Mouse (Mus musculus): ENCODE measurements around the gene Gm20458.

Gene Gm20458

DNA sequence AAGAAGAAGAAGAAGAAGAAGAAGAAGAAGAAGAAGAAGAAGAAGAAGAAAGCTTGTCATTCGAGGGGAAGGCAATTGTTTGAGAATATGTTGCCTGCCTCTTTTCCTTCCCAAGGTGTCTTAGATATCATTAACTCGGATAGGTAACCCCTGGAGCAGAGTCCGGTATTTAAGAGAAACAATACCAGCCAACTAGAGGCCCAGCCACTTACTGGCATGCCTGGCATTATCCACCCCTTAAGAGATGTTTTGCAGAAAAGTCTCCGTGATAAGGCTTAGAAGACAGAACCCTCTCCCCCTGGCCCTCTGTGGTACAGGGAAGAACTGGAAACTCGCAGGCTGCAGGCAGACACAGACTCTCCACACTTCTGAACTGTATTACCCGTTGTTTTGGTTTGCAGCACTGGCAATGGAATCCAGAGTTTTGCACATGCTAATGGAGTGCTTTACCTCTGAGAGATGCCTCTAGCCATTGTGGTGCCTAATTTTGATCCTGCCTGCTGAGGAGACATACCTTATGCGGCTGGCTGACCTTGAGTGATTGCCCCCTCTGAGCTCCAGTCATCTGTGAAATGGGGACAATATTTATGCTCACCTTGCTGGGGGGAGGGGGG is 6.8 kb upstream of the Gm20458 start:
- DNase-seq, result no peak

DNA sequence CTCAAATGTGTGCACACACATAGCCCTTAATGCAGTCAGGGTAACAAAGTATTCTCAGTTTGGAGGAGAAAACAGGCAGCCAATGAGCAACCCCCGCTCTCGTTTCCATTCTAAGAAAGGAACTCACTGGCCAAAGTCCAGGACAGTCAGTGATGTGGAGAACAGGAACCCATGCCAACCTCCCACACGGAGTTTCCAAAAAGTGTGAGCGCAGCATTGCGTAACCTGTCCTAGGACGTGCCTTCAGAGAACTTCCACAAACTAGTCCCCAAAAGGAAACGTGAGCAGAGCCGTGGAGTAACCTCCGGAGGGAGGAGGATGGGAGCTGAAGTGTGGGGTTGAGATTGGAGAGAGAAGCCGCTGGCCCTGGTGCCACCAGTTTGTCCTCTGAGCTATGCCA is 5.9 kb upstream of the Gm20458 start:
- peak; percentile 81 for DNase-seq

DNA sequence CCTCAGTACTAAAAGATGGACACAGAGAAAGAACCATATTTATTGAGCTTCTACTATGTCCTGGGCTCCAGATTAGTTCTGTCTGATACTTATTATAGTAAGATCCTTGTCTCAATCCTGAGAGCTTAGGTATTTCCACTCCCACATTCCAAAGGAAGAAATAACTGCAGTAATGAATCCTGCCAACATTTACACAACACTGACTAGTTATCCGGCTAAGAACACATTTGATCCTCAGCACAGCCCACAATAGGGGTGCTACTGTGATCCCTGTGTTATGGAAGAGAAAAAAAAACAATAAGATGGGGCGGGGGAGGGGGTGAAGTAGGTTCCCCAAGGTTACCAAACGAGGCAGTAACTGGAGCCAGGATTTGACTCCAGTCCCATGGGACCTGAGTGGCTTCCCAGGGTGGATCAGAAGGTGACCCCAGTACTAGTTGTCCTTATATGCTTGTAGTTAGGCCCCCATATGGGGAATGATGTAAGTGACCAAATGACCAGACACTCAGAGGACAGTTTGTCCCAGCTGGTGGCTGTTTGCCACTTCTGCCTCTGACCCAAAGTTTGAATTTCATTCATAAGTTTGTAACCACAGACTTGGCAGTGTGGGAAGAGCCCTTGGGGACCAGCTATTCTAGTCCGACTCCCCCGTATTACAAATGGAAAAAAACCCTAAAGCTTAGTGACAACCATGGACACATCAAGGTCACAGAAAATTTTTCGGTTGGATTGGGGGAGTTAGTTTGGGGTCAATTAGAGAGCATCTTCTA is 5.2 kb upstream of the Gm20458 start:
- DNase-seq, result no peak

DNA sequence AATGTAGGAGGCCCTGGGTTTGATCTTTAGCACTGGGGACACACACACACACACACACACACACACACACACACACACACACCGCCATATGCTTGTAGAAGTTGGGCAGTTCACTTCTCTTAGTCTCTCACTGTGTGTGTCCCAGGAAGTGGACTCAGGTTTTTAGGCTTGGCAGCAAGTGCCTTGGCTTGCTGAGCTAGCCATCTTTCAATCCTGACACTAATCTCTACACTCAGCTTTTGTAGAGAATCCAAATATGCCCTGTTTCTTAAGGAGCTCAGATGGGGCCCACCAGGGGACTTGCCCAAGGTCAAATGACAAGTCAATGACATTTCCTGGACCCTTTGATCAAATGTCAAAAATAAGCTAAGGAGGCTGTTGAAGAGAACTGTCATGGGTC is 4.4 kb upstream of the Gm20458 start:
- no peak for DNase-seq

DNA sequence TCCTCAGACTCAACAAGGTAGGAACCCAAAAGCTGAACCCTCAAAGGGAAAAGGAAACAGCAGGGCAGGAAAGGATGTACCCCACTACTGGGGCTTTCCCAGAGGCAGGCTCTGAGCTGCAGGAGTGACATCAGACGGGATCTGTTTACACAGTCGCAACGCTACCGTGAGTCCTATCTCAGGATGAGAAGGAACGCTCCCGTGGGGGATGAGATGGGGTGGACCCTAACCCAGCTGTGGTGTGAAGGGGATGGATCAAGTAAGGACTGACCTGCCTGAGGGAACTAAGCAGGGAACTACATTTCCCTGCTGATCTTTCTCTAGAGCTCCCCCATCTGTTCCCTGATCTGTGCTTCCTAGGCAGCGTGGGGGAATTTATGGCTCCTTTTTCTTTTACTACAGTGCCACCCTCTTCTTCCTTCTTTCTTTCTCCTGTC is 3.9 kb upstream of the Gm20458 start, which contains the start of gene Sys1:
Gene Sys1, plus strand, starts transcription at position 101 of the 437 bp plus-strand sequence.
- DNase-seq, result peak; percentile 40

DNA sequence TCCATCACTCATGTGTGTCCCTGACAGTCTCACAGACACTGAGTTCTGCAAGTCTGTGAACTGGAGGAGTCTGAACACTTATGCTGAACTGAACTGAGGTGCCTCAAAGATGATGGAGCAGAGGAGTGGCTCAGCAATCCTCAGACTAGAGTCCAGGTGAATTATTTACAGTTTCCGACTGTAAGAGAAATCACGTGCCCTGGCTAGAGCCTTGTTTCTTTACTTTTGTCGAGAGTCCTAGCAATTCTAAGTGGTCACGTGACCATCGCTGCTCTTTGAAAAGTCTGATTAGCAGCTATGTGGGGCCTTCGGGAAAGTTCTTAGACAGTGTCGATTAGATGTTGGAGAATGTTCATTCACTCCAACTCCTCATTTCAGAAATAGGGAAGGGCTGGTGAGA is 2.8 kb upstream of the Gm20458 start:
- no peak for DNase-seq

DNA sequence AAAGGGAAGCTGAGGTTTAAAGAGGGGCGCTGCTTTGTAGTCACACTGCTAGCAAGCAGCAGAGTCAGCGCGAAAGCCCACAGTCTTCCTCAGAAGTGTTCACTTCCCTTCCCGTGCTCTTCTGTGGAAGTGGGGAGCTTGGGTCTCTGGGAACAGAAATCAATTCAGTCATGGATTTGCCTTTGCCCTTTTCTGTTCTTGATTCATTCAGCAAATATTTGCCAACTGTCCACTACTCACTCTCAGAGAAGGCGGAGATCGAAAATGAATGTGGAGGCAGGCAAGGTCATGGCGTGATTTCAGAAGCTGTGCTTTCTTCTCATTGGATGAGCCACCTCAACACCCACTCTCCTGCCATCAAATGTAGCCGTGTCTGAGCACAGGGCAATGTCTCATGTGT is 2.2 kb upstream of the Gm20458 start:
- DNase-seq, result no peak

DNA sequence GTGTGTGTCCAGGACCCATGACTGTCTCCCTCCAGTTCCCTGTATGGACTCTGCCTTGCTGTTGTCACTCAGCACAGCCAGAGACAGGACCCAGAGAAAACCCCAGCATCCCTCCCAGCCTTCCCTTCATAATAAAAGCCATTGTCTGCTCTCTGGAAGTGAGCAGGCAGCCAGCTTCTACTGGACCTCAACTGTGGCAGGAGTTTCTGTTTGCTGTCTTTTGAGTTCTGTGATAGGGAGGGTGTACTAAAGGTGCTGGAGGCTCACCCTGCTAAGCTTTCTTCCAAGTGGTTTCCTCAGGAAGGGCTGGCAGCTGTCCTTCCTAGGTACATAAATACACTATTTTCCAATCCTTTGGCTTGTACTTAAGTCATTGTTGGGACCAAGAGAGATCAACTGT is 4.4 kb downstream of the Gm20458 start:
- DNase-seq, result no peak

DNA sequence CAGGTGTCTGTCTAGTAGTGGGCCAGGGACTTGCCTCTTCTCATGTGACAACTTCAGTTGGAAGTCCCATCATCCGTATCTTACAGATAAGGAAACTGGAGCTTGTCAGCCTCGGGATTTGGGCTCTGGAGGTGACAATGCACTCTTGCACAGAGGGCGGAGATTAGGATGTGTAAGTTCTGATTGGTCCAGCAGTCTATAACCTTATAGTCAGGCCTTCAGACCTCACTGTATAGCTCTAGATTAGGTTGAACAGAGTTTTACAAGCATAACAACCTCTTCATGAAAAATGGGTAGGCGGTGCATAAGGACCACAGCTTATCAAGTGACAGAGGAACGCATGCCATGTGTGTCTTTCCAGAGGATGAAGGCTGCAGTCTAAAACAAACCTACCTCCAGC is 6.0 kb downstream of the Gm20458 start:
- no peak for DNase-seq

DNA sequence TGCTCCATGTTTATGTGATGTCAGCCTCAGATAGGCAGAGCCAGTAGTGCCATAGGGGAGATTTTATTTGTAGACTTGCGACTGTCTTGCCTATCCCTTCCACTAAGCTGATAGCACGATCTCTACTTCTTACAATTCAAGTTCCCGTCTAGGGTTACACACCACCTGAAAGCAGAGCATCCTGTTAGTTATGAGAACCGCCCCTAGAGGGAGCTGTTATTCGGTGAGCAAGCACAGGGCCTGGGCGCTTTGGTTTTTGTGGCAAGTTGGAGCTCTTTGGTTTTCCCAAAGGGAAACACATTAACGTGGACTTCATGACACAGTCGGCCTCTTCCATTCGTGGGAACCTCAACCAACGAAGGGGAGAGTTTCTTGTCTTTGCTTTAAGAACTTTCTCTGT is 9.5 kb downstream of the Gm20458 start:
- peak; percentile 54 for DNase-seq

DNA sequence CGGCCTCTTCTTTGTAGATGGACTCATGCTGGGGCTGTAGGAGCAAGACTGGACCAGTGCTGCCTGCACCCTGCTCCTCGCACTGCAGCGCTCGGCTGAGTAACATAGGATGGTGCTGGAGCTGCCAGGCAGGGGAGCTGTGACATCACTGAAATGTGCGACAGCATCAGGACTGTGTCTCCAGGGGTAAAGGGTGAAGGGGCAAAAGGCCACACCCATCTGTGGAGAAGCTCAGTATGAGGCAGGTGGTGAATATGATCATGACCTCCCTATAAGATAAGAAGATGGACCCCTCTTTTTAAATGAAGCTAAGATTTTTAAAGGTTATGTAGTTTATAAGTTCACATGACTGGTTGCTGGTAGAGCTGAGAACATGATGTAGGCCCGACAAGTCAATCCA is 12.9 kb downstream of the Gm20458 start, which contains the start of gene Trp53tg5:
Gene Trp53tg5, minus strand, starts transcription at position 101 of the 400 bp plus-strand sequence.
- no peak for DNase-seq

DNA sequence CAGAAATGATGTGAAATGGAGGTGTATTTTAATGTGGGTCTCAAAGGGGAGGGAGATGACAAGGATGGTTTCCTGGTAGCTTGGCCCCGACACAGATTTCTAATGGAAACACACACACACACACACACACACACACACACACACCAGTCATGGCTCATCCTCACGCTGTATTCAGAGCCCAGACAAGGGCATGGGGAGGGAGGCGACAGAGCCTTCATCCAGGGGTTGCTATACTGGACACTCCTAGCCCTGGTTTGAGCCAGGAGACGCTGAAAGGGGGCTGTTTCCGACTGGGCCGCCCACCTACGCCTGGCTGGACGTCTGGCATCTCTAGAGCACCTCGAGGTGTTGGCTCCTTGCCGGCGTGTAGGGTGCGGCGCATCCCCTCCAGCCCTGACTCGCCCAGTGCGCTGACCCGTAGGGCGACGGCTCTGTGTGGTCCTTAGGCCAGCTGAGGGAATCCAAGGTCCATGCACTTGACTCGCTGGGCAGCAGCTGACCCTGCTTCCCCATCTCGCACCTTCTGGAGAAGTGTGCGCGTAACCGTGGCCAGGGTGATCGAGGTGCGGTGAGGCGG is 25.0 kb downstream of the Gm20458 start, which contains the start of gene Dbndd2:
Gene Dbndd2, plus strand, starts transcription at position 426 of the 577 bp plus-strand sequence.
- DNase-seq, result no peak

DNA sequence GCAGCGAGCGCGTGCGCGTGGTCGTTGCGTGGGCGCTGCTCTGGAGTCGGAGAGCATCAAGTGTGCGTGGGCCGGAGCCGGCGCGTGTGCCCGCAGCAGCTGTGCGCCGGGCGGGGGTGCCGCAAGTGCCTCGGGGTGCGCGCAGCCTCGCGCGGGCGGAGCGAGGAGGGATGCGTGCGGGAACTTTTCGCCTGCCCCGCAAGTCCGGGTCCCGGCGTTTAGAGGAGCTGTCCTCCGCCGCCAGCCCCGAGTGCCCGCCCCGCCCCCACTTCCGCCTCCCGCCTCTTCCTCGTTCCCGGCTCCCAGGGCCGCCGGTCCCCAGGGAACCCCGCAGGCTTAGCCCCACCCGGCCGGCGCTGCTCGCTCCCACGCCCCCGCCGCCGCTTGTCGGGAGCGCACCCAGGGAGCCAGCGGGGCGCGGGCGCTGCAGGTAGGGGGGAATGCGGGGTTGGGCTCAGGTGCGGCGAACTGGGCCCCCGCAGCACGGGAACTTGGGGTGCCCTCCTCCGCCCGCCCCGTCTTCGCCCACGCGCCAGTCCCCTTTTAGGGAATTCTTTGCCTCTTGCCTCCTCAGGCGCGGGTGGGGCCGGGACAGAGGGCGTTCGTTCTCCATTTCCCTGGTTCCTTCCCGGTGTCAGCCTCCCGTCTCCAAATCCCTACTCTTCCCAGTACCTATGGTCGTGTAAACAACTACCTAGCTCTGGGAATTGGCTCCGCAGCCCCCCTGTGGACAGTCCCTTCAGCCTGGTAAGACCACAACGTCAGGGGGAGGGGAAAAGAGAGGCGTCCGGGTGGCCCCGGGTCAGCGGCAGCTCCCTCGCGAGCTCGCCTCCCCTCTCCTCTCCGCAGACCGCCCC is 25.7 kb downstream of the Gm20458 start:
- DNase-seq, result peak; percentile 89

DNA sequence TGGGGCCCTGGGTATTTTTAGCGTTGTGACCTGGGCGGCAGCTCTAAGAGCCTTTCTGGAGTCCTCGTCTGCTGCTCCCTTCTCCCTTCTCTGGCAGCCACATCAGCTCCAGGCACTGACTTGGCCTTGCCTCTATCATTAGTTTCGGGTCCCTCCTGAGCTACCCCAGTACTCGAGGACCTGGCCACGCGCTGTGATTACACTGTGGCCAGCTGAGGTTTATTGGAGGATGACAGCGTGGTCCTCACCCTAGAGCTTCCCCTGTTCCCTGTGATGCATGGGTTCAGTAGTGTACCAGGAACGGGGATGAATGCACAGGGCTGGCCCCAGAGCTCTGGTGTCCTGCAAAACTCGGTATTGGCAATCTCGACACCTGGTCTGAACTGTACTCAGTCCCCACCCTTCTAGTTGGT is 26.4 kb downstream of the Gm20458 start:
- peak; percentile 19 for DNase-seq

DNA sequence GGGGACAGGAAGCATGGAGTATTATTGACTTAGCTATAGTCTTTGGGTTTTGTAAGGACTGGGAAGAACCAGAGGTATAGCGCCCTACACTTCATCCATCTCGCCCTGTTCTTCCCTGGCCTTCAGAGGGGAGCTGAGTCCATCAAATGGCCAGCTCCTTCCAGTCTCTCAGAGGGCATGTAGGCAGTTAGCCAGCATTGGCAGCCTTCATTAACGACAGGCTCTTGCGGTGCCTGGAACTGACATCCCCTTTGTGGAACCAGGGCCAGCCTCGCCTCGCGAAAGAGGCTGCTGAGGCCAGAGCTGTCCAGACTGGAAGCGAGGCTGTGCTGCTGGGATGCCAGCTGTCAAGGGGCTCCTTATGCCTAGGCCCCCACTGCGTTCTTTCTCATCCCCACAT is 27.0 kb downstream of the Gm20458 start:
- DNase-seq, result peak; percentile 87

DNA sequence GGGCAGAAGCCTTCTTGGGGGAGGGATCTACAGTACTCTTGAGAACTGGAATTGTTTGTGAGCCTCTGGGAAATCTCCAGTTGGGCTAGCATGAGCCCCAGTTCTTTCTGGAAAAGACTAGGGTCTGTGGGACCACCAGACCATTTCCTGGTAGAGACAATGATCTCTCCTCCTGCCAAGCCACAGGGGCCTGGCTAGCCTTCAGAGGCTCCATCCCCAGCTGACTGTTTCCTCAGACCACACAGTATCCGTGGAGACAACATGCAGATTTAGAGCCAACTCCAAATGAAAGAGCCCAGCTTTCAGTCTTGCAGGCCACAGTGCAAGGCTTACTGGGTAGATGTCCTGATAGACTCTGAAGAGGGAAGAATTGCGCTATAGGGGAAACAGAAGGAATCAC is 33.4 kb downstream of the Gm20458 start:
- peak; percentile 52 for DNase-seq

DNA sequence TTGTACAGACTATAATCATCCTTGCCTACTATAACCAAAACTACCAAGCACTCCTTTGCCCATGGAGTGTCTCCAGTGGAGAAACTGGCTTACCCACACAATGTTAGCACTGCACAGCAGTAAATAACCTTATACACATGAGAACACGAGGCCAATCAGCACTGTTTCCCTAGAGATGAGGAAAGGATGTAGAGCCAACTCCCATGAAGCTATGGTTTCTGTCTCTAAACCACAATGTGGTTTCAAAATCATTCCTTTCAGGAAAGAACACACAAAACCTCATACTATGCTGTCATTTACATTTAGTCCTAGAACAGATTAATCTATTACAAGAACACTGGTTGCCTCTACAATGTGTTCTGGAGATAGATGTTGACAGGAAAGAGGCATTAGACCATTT is 35.6 kb downstream of the Gm20458 start:
- DNase-seq, result no peak

DNA sequence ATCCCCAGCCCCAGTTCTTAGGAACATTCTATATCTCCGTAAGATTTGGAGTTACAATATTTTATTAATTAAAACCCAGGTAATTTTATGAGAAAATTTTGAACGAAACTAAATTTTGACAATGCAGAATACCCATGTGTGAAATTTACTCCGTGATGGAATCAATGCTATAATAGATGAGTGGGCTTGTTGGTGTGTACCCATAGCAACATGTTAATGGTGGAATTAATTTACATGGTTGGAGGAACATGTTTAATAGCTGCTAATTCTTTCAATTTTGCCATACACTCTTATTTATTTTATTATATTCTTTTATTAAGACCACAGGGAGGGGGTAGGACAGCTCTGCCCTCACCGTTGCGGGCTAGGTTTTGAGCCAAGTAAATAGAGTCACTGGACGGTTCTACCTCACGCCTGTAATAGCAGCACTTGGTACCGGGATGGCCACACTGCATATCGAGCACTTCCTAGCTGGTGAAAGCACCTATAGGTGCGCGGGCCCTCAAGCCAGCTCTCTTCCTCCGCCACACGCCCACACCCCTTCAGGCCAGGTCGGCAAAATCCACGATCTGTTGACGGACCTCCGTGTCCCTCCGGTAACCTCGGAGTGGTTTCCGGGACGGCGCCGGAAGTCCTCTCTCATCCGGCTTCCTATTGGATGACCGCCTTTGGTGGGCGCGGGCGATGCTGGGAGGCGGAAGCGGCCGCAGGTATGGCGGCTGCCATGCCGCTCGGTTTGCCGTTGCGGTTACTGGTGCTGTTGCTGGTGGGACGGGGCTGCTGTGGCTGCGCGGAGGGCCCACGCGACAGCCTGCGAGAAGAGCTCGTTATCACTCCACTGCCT is 36.3 kb downstream of the Gm20458 start, which contains the start of gene Pigt:
Gene Pigt, plus strand, starts transcription at position 674 of the 844 bp plus-strand sequence.
- peak; percentile 88 for DNase-seq

DNA sequence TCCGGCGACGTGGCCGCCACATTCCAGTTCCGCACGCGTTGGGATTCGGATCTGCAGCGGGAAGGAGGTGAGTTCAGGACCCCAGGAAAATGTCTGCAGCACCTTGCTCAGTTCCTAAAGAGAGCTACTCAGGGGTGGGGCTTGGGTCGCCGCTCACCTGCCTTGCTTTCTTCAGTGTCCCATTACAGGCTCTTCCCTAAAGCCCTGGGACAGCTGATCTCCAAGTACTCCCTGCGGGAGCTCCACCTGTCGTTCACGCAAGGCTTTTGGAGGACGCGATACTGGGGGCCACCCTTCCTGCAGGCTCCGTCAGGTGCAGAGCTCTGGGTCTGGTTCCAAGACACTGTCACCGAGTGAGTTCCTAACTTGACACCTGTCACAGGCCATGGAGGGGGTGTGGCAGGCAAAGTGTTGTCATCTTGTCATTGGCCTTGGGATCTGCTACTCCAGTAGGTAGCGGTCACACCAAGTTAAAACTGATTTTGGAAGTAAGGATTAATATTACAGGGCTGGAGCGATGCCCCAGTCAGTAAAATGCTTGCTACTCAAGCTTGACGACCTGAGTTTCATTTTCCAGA is 37.0 kb downstream of the Gm20458 start:
- no peak for DNase-seq

DNA sequence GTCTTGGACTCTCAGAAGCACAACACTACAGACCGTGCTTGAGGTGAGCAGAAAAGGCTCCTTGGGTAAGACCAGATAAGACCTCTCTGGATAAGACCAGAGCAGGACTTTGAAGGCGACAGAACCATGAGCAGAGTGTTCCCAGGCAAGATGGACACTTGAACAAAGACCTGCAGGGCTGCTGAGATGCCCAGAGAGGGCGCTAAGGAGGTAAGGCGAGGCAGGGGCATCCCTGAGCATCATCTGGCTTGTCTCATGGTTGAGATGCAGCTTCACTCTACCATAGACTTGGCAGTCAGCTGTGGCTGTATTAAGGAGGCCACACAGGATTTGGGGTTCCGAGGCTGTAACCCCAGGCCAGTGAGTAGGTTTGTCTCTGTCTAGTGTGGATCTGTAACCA is 38.5 kb downstream of the Gm20458 start:
- no peak for DNase-seq

DNA sequence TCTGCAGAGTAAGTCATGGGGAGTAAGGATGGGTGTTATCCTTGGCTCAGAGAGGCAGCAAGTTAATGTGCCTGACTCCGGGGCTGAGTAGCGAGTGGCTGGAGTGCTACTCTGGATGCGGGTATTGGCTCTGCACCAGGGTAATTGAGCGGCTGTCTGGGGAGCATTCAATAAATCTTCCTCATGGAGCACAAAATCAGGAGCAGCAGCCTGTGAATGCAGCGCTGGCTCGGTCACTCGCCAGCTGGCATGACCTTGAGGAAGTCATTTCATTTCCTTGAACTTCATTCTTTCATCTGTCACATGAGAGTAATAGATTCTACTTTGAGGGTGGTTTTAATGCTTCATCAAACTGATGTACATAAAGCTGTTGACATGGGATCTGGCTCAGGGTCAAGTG is 39.7 kb downstream of the Gm20458 start:
- DNase-seq, result no peak

DNA sequence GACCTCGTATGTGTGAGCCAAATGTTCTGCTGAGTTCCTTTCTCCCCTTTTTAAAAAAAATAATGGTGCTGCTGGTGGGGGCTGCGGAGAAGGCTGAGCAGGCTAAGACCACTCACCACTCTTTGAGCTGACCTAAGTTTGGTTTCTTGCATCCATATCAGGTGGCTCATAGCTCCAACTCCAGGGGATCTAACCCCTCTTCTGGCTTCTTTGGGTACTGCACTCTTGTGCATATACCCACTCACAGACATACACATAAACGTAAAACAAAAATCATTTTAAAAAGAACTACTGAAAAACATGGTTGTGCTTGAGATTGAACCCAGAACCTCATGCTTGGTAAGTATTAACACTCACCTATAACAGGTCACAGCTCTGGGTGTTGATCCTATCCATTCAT is 44.2 kb downstream of the Gm20458 start:
- no peak for DNase-seq
